Mouse (Mus musculus): ENCODE data around the gene Slc25a20. TPM values are rescaled to one million over a fixed set of nuclear protein-coding genes. Genes with fewer than 3 reads are reported as not detected.

The Slc25a20 gene
- polyA plus RNA-seq, 1 experiment = 42.2 TPM

DNA sequence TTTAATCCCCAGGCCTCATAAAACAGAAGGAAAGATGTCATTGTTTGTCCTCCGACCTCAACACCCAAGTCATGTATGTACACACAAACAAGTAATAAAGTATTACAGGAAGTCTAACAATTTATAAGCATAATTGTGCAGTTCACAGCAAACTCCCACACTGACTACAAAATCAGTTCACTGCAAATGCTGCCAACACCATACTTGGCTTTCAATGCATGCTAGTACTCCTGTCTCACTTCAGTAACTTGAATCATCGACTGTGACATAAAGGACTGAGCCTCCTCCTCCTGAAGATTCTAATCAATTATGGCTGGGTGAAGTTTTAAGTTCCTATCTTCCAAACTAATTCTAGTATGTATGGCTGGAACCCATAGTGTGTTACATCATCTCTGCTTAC, 28.0 kb upstream of the Slc25a20 start:
- H3K27ac ChIP-seq (ENCODE audit: insufficient read depth, low read depth, low read length) = no peak overlapping the region
- WGBS = 47% methylated on average over 2 of the region's 2 CpGs
- TF ChIP-seq CTCF (conservative IDR thresholded peaks at IDR 0.05; ENCODE audit: insufficient read depth, insufficient read length, low read depth, low read length) = no peak
- no peak for TF ChIP-seq POLR2A (IDR thresholded peaks at IDR 0.05; ENCODE audit: low read depth, low read length)

DNA sequence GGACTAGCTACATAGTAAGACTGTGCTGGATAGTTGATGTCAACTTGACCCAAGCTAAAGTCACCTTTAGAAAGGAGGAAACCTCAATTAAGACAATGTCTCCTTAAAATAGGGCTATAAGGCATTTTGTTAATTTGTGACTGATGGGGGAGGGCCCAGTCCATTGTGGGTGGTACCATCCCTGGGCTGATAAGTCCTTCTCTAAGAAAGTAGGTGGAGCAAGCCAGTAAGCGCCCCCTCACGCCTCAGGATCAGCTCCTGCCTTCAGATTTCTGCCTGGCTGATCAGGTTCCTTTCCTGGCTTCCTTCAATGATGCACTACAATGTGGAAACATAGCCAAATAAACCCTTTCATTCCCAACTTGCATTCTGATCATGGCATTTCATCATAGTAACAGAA, 26.5 kb upstream of the Slc25a20 start:
- Histone ChIP-seq H3K36me3 (ENCODE audit: control insufficient read depth, insufficient read depth, low read length) (no peaks in the 10 kb centered on the region), H3K27me3 (replicated peaks; ENCODE audit: control insufficient read depth, insufficient read depth, low read length) (no peaks in the 10 kb centered on the region), H3K4me3 (ENCODE audit: insufficient read depth, low read depth, low read length) (no peak overlapping the region), H3K27ac (ENCODE audit: insufficient read depth, low read depth, low read length) (no peak overlapping the region), H3K4me1 (ENCODE audit: control insufficient read depth, insufficient read depth, low read length) (no peaks in the 10 kb centered on the region)
- WGBS = 57% methylated on average over 2 of the region's 2 CpGs
- TF ChIP-seq POLR2A (IDR thresholded peaks at IDR 0.05; ENCODE audit: low read depth, low read length) (no peak), CTCF (conservative IDR thresholded peaks at IDR 0.05; ENCODE audit: insufficient read depth, insufficient read length, low read depth, low read length) (no peak)
- no peak for DNase-seq

More for the DNA sequence above, 28.0 kb upstream of the Slc25a20 start:
- H3K36me3 ChIP-seq (ENCODE audit: control insufficient read depth, insufficient read depth, low read length) = peaks cover 4% of the 10 kb centered on the region
- no peaks in the 10 kb centered on the region for H3K4me1 ChIP-seq (ENCODE audit: control insufficient read depth, insufficient read depth, low read length)
- no peaks in the 10 kb centered on the region for H3K27me3 ChIP-seq (replicated peaks; ENCODE audit: control insufficient read depth, insufficient read depth, low read length)
- H3K4me3 ChIP-seq (ENCODE audit: insufficient read depth, low read depth, low read length) = no peak overlapping the region
- DNase-seq = no peak

DNA sequence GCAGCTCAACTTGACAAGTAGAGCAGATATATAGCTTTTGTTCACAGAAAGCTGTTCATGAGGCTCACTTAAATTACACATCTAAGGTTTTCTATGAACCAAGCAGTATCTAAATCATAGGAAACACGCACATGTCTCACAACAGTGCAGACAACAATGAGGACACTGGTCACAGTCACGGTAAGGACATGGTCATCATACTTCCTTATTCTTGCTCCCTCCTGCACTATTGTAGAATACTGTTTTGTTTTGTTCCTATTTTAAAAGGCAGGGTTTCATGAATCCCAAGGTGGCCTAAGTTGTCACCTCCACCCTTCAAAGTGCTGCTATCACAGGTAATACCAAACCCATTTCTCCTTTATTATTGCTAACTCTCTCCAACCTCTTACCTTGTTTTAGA, 22.1 kb upstream of the Slc25a20 start:
- WGBS = 80% methylated on average over 2 of the region's 2 CpGs
- no peak for TF ChIP-seq CTCF (conservative IDR thresholded peaks at IDR 0.05; ENCODE audit: insufficient read depth, insufficient read length, low read depth, low read length)
- TF ChIP-seq POLR2A (IDR thresholded peaks at IDR 0.05; ENCODE audit: low read depth, low read length) = no peak
- Histone ChIP-seq H3K4me1 (ENCODE audit: control insufficient read depth, insufficient read depth, low read length) (no peaks in the 10 kb centered on the region), H3K36me3 (ENCODE audit: control insufficient read depth, insufficient read depth, low read length) (peaks cover 2% of the 10 kb centered on the region; the same call in 1 of the 2 replicates), H3K27me3 (replicated peaks; ENCODE audit: control insufficient read depth, insufficient read depth, low read length) (no peaks in the 10 kb centered on the region), H3K4me3 (ENCODE audit: insufficient read depth, low read depth, low read length) (no peak overlapping the region), H3K27ac (ENCODE audit: insufficient read depth, low read depth, low read length) (no peak overlapping the region)
- DNase-seq = no peak

DNA sequence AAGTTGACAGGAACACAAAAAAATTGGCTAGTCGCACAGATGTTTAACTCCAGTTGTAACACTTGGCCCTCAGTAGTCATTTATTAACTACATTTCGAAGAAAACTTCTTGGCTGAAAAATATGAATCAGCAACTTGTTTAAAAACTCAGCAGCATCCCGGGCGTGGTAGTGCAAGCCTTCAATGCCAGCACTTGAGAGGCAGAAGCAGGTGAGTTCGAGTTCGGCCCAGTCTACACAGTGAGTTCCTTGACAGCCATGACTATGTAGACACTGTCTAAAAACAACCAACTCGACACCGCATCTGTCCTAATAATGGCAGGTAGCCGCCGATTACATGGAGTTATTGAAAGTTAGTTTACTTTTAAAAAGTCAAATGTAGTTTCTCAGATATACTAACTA, 13.7 kb upstream of the Slc25a20 start:
- no peaks in the 10 kb centered on the region for H3K36me3 ChIP-seq (ENCODE audit: control insufficient read depth, insufficient read depth, low read length)
- peak; percentile 88 for DNase-seq
- H3K4me3 ChIP-seq (ENCODE audit: insufficient read depth, low read depth, low read length) = peak overlapping the region; percentile 83
- peaks cover 12% of the 10 kb centered on the region for H3K4me1 ChIP-seq (ENCODE audit: control insufficient read depth, insufficient read depth, low read length)
- 9% methylated on average over 10 of the region's 10 CpGs for WGBS
- TF ChIP-seq POLR2A (IDR thresholded peaks at IDR 0.05; ENCODE audit: low read depth, low read length) (no peak), CTCF (conservative IDR thresholded peaks at IDR 0.05; ENCODE audit: insufficient read depth, insufficient read length, low read depth, low read length) (no peak)
- H3K27ac ChIP-seq (ENCODE audit: insufficient read depth, low read depth, low read length) = peak overlapping the region; percentile 87
- no peaks in the 10 kb centered on the region for H3K27me3 ChIP-seq (replicated peaks; ENCODE audit: control insufficient read depth, insufficient read depth, low read length)

DNA sequence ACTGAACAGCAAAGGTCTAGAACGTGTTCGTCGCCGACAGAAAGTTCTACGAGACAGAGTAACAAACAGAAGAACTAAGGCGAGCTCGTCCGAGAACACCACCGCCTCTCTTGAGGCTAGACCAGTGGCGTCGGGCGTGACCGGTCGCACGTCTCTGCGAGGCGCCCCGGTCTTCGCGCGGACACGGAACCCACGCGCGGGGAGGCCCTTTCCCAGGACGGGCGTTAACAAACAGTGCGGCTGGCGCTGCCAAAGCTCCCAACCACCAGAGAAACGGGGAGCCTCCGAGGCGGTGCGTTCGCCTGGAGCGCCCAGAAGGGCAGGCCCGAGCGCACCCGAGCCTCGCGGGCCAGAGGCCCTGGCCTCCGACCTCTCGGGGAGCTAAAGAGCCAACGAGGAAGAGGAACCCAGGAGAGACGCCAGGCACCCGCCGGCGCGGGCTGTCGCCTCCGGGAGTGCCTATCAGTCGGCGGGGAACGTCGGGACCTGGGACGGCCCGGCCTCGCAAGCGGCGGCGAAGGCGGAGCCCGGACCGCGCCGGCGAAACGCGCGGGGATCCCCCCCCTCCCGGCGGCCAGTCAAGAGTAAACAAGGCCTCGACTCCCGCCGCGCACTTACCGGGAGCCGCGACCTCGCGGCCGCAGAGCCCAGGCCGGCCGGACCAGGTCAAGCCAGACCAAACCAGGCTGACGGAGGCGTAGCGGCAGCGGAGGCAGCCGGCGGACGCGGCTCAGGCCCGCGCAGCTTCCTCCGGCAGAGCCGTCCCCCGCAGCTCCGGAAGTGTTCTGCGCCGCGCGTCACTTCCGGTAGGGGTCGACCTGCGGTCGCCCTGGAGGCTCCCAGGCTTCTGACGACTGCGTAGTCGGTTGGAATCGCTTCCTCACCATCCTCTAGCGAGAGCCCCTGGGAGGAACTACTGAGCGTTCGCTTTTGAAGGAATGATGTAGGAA, 13.0 kb upstream of the Slc25a20 start, which contains the start of gene Arih2:
TSS of gene Arih2 (minus strand) at position 776 of the 950 bp plus-strand sequence.
- Histone ChIP-seq H3K4me3 (ENCODE audit: insufficient read depth, low read depth, low read length) (peak within 1 kb of the TSS; percentile 83), H3K4me1 (ENCODE audit: control insufficient read depth, insufficient read depth, low read length) (peaks cover 12% of the 10 kb centered on the region), H3K27ac (ENCODE audit: insufficient read depth, low read depth, low read length) (peak within 1 kb of the TSS; percentile 87), H3K27me3 (replicated peaks; ENCODE audit: control insufficient read depth, insufficient read depth, low read length) (no peaks in the 10 kb centered on the region), H3K36me3 (ENCODE audit: control insufficient read depth, insufficient read depth, low read length) (no peaks in the 10 kb centered on the region)
- peak; percentile 95 for DNase-seq
- TF ChIP-seq CTCF (conservative IDR thresholded peaks at IDR 0.05; ENCODE audit: insufficient read depth, insufficient read length, low read depth, low read length) (no peak), POLR2A (IDR thresholded peaks at IDR 0.05; ENCODE audit: low read depth, low read length) (peak; percentile 71)
- WGBS = under 1% methylated on average over 112 of the region's 112 CpGs

DNA sequence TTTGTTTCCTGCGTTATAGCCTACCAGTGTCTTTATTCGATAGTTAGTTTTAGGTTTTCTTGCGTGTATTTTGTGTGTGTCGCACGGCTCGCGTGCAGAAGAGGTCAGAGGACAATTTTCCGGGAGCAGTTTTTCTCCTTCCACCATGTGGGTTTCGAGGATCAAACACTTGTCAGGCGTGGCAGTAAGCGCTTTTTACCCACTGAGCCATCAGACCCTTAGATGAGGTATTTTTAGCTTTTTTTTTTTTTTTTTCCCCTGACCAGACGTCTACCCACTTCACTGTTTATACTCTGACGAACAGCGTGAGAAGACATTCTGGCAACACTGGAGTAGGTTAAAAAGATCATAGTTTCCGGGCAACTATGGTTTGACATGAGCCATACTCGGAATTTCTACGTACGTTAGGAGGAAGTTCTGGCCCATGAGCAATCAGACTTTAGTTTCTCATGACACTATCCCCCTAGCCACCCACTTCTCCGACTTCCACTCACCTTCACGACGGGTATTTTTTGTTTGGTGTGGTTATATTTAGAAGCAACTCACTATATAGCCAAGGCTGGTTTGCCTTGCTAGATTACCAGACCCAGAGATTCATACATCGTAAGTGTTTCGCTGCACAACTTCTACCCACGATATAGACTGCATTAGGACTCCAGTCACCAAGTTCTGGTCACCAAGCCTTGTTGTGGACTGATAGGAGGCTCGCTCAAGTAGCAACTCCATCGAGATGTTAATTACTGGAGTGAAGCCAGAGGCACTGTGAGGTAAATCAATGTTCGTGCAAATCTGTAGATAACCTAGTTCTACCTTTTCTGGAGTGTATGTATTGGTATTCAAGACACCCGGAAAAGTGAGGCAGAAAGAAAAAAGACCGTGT, 12.1 kb upstream of the Slc25a20 start:
- peak overlapping the region; percentile 83 for H3K4me3 ChIP-seq (ENCODE audit: insufficient read depth, low read depth, low read length)
- WGBS = 19% methylated on average over 29 of the region's 29 CpGs
- TF ChIP-seq POLR2A (IDR thresholded peaks at IDR 0.05; ENCODE audit: low read depth, low read length) (no peak), CTCF (conservative IDR thresholded peaks at IDR 0.05; ENCODE audit: insufficient read depth, insufficient read length, low read depth, low read length) (no peak)
- H3K36me3 ChIP-seq (ENCODE audit: control insufficient read depth, insufficient read depth, low read length) = no peaks in the 10 kb centered on the region
- no peaks in the 10 kb centered on the region for H3K27me3 ChIP-seq (replicated peaks; ENCODE audit: control insufficient read depth, insufficient read depth, low read length)
- peaks cover 12% of the 10 kb centered on the region for H3K4me1 ChIP-seq (ENCODE audit: control insufficient read depth, insufficient read depth, low read length)
- H3K27ac ChIP-seq (ENCODE audit: insufficient read depth, low read depth, low read length) = peak overlapping the region; percentile 87
- no peak for DNase-seq

All from kidney, adult 2 months (tissue).